10 mouse cellular contexts compared by ENCODE assay signal in the genomic region with DNA sequence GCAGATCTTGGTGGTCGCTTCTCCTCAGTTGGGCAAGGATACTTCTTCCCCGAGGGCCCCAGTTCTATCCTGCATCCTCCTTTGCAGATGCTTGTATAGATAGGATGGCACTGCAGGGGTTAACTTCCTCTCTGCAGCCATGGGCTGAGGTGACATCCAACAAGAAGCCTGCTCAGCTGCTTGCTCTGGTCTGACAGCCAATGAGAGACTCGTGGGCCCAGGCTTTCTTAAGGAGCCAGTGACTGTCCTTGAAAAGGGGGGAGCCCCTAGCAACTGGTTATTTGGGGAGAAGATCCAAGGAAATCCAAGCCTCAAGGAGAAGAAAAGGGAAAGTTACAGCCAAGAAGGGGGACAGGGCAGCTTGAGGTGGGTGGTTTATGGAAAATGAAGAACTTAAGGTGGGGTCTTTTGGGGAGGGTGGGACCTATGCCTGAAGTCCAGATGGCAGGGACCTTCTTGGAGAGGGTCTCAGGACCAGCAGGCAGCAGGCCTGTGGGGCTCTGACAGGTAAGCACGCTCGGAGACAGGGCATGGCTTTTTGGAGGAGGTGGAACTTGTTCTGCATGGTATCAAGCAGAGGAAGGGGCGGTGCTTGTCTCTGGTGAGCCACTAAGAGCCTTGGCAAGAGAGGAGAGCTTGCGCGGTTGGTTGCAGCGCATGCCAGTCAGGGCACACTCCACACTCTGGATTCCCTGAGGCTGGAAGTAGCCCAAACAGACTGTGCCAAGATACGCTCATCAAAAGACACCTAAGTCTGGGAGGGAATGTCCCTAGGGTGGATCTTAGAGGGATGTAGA. TPM values are rescaled to one million over a fixed set of nuclear protein-coding genes. Genes with fewer than 3 reads are reported as not detected.
DNase-seq lines count a peak whose midpoint lies in the region; ATAC-seq and TF ChIP-seq lines count a peak whose summit lies in the region.
"Had no signal": no experiment of that assay in that cellular context is flagged by ENCODE, and none has a peak within 500 bp of the region (broad histone marks: within the 10 kb centered on the region; RNA-seq: fewer than 3 reads in every experiment).

No protein-coding gene starts in this region.

- no peaks in the 10 kb centered on the region for H3K79me2 ChIP-seq in heart, adult 2 months (replicated peaks; ENCODE audit: control insufficient read depth, insufficient read depth, low read length)

- intact Hi-C loops in heart, adult 2 months (cut with DNase I) = no loop called here
- intact Hi-C loops in left cerebral cortex, postnatal 25 days (cut with DNase I) = no loop called here

- no peak overlapping the region for H3K9ac ChIP-seq in heart, adult 2 months (ENCODE audit: low read depth, low read length)
- no peak overlapping the region for H3K9ac ChIP-seq in forebrain, embryonic 12.5 days
- no peak overlapping the region for H3K9ac ChIP-seq in midbrain, embryonic 15.5 days

- ATAC-seq in forebrain, embryonic 12.5 days (ENCODE audit: low FRiP score) = no peak; the same call in 1 of the 2 replicates
- ATAC-seq in midbrain, embryonic 15.5 days (replicated peaks) = peak; percentile 75

- 0 out of 2 replicates have a peak overlapping the region, but pooled peaks have one; percentile 10 for H3K4me2 ChIP-seq in forebrain, embryonic 12.5 days
- peak overlapping the region; percentile 39 for H3K4me2 ChIP-seq in midbrain, embryonic 15.5 days

- TF ChIP-seq EP300 in heart, adult 2 months (IDR thresholded peaks at IDR 0.05; ENCODE audit: insufficient read depth, low read depth, low read length) = no peak

- H3K27ac ChIP-seq in heart, adult 2 months = no peak overlapping the region
- H3K27ac ChIP-seq in forebrain, embryonic 12.5 days = no peak overlapping the region; the same call in 1 of the 2 replicates
- no peak overlapping the region for H3K27ac ChIP-seq in kidney, adult 2 months (ENCODE audit: insufficient read depth, low read depth, low read length)
- peak overlapping the region; percentile 25; the same call in 1 of the 2 replicates for H3K27ac ChIP-seq in midbrain, embryonic 15.5 days

- H3K36me3 ChIP-seq in heart, adult 2 months (ENCODE audit: control insufficient read depth, insufficient read depth, low read length) = no peaks in the 10 kb centered on the region
- peaks cover 34% of the 10 kb centered on the region for H3K36me3 ChIP-seq in forebrain, embryonic 12.5 days (replicated peaks)
- H3K36me3 ChIP-seq in kidney, adult 2 months (ENCODE audit: control insufficient read depth, insufficient read depth, low read length) = no peaks in the 10 kb centered on the region
- peaks cover 14% of the 10 kb centered on the region; the same call in 1 of the 2 replicates for H3K36me3 ChIP-seq in midbrain, embryonic 15.5 days (replicated peaks)
- H3K36me3 ChIP-seq: G1E had no signal

- WGBS in heart, adult 2 months = 69% methylated on average over 10 of the region's 10 CpGs
- WGBS in forebrain, embryonic 12.5 days = 61% methylated on average over 10 of the region's 10 CpGs
- WGBS in kidney, adult 2 months = 52% methylated on average over 10 of the region's 10 CpGs
- 50% methylated on average over 10 of the region's 10 CpGs for WGBS in midbrain, embryonic 15.5 days

- no peaks in the 10 kb centered on the region for H3K9me3 ChIP-seq in forebrain, embryonic 12.5 days
- H3K9me3 ChIP-seq in midbrain, embryonic 15.5 days = no peaks in the 10 kb centered on the region
- H3K9me3 ChIP-seq: G1E had no signal

- no peak for TF ChIP-seq CTCF in heart, adult 2 months (IDR thresholded peaks at IDR 0.05)
- TF ChIP-seq CTCF in kidney, adult 2 months (conservative IDR thresholded peaks at IDR 0.05; ENCODE audit: insufficient read depth, insufficient read length, low read depth, low read length) = no peak

- peaks cover 15% of the 10 kb centered on the region for H3K27me3 ChIP-seq in heart, adult 2 months (ENCODE audit: control insufficient read depth, insufficient read depth, low read length)
- H3K27me3 ChIP-seq in forebrain, embryonic 12.5 days = peaks cover 33% of the 10 kb centered on the region
- no peaks in the 10 kb centered on the region for H3K27me3 ChIP-seq in kidney, adult 2 months (replicated peaks; ENCODE audit: control insufficient read depth, insufficient read depth, low read length)
- 0 out of 2 replicates have a peak, but pooled peaks cover 7% of the 10 kb centered on the region for H3K27me3 ChIP-seq in midbrain, embryonic 15.5 days (replicated peaks)

- TF ChIP-seq POLR2A in heart, adult 2 months (IDR thresholded peaks at IDR 0.05; ENCODE audit: insufficient read depth, low read depth, low read length) = no peak
- TF ChIP-seq POLR2A in kidney, adult 2 months (IDR thresholded peaks at IDR 0.05; ENCODE audit: low read depth, low read length) = no peak

- DNase-seq in heart, adult 11 months = peak; percentile 92
- DNase-seq in heart, adult 2 months = no peak
- peak; percentile 79 for DNase-seq in adrenal gland, postnatal 10 days
- DNase-seq in kidney, adult 2 months = peak; percentile 80
- DNase-seq in left cerebral cortex, postnatal 25 days (ENCODE audit: low spot score in 2 of 2) = peak; percentile 88 to 97
- peak; percentile 69 to 71 for DNase-seq in urinary bladder, postnatal 4 days (ENCODE audit: low spot score in 2 of 2)

- no peaks in the 10 kb centered on the region for H3K4me1 ChIP-seq in heart, adult 2 months (ENCODE audit: control insufficient read depth, insufficient read depth, low read length)
- H3K4me1 ChIP-seq in forebrain, embryonic 12.5 days = peaks cover 27% of the 10 kb centered on the region
- no peaks in the 10 kb centered on the region for H3K4me1 ChIP-seq in kidney, adult 2 months (ENCODE audit: control insufficient read depth, insufficient read depth, low read length)
- peaks cover 34% of the 10 kb centered on the region for H3K4me1 ChIP-seq in midbrain, embryonic 15.5 days

- H3K4me3 ChIP-seq in heart, adult 2 months = no peak overlapping the region
- H3K4me3 ChIP-seq in forebrain, embryonic 12.5 days (replicated peaks) = no peak overlapping the region
- H3K4me3 ChIP-seq in kidney, adult 2 months (ENCODE audit: insufficient read depth, low read depth, low read length) = peak overlapping the region; percentile 13; the same call in 1 of the 2 replicates
- H3K4me3 ChIP-seq in midbrain, embryonic 15.5 days = no peak overlapping the region; the same call in 1 of the 2 replicates

RNA-seq across cellular contexts. Expression of a gene that starts 12.8 kb away (rescaled TPM):
- total RNA-seq in heart, adult 2 months (2021) = under 1 TPM; 0.68 to 0.73 TPM
- polyA plus RNA-seq in heart, adult 2 months (2012; rRNA removed) = 0.82 and 1.3 TPM in 2 replicates
- total RNA-seq in adrenal gland, postnatal 10 days (2021) = 10 to 100 TPM in 1 of 2 experiments, 1 to 10 TPM in 1; 9.2 to 13.0 TPM
- polyA plus RNA-seq in forebrain, embryonic 12.5 days (2016; fragmentation: Nextera tagmentation; extraction: Ambion mirVana) = 6.7 and 8.8 TPM in 2 replicates
- polyA plus RNA-seq in kidney, adult 2 months (2012; rRNA removed) = 2.5 and 3.1 TPM in 2 replicates
- 10 to 100 TPM; 81.6 to 91.4 TPM for total RNA-seq in left cerebral cortex, postnatal 25 days (2021)
- 20.9 and 23.0 TPM in 2 replicates for polyA plus RNA-seq in midbrain, embryonic 15.5 days (2015; fragmentation: Nextera tagmentation; extraction: Ambion mirVana)

RNA-seq across cellular contexts. Expression of a gene that starts 27.4 kb away (rescaled TPM):
- total RNA-seq in heart, adult 2 months (2021) = 1 to 10 TPM; 3.8 to 5.3 TPM
- polyA plus RNA-seq in heart, adult 2 months (2012; rRNA removed) = 6.8 and 7.1 TPM in 2 replicates
- 10 to 100 TPM; 23.3 to 24.7 TPM for total RNA-seq in adrenal gland, postnatal 10 days (2021)
- polyA plus RNA-seq in forebrain, embryonic 12.5 days (2016; fragmentation: Nextera tagmentation; extraction: Ambion mirVana) = 3.4 and 4.5 TPM in 2 replicates
- 8.4 and 14.5 TPM in 2 replicates for polyA plus RNA-seq in kidney, adult 2 months (2012; rRNA removed)
- total RNA-seq in left cerebral cortex, postnatal 25 days (2021) = 1 to 10 TPM; 1.8 to 3.1 TPM
- 3.2 and 3.4 TPM in 2 replicates for polyA plus RNA-seq in midbrain, embryonic 15.5 days (2015; fragmentation: Nextera tagmentation; extraction: Ambion mirVana)

RNA-seq across cellular contexts. Expression of a gene that starts 45.6 kb away (rescaled TPM):
- total RNA-seq in heart, adult 2 months (2021) = not detected
- not detected in 2 replicates for polyA plus RNA-seq in heart, adult 2 months (2012; rRNA removed)
- total RNA-seq in adrenal gland, postnatal 10 days (2021) = not detected
- not detected in 2 replicates for polyA plus RNA-seq in forebrain, embryonic 12.5 days (2016; fragmentation: Nextera tagmentation; extraction: Ambion mirVana)
- polyA plus RNA-seq in kidney, adult 2 months (2012; rRNA removed) = not detected in 2 replicates
- total RNA-seq in left cerebral cortex, postnatal 25 days (2021) = not detected
- polyA plus RNA-seq in midbrain, embryonic 15.5 days (2015; fragmentation: Nextera tagmentation; extraction: Ambion mirVana) = not detected in 2 replicates
- total RNA-seq: liver, adult 2 months had no signal
- polyA plus RNA-seq: G1E; liver, adult 2 months had no signal

RNA-seq across cellular contexts. Expression of a gene that starts 58.0 kb away (rescaled TPM):
- not detected for total RNA-seq in heart, adult 2 months (2021)
- polyA plus RNA-seq in heart, adult 2 months (2012; rRNA removed) = not detected in 2 replicates
- total RNA-seq in adrenal gland, postnatal 10 days (2021) = not detected
- polyA plus RNA-seq in forebrain, embryonic 12.5 days (2016; fragmentation: Nextera tagmentation; extraction: Ambion mirVana) = not detected in 2 replicates
- not detected in 2 replicates for polyA plus RNA-seq in kidney, adult 2 months (2012; rRNA removed)
- total RNA-seq in left cerebral cortex, postnatal 25 days (2021) = not detected
- polyA plus RNA-seq in midbrain, embryonic 15.5 days (2015; fragmentation: Nextera tagmentation; extraction: Ambion mirVana) = not detected in 2 replicates
- total RNA-seq: G1E; liver, adult 2 months had no signal
- polyA plus RNA-seq: G1E; liver, adult 2 months had no signal

Comparison
In these comparisons a context has a peak if more than half of its experiments do, and no peak if none do; other contexts are left out.
1. DNase-seq: peak in heart, adult 11 months (single experiment), adrenal gland, postnatal 10 days (single experiment), kidney, adult 2 months (single experiment), left cerebral cortex, postnatal 25 days (2 of 2) and urinary bladder, postnatal 4 days (2 of 2); none in heart, adult 2 months (0 of 2).